Comparison of ENCODE assay signal across 14 mouse cellular contexts in the genomic region with DNA sequence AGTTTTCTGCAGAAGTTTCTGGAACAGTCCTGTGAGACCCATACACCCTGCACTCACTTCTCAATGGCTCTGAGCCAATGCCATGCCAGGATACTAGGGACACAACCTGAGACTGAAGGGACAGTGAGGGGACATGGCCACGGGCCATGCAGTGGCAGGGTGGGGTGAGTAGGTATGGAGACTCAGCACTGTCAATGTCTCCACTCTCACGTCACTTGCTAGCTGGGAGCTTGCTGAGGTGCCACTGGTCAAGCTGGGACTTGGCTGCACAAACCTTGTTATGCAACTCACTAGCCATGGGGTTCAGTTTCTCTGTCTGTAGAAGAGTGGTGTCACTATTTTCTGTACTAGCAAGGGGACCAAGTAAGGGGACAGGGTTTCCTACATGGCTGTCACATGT.
"Had no signal": no experiment of that assay in that cellular context is flagged by ENCODE, and none has a peak within 500 bp of the region (broad histone marks: within the 10 kb centered on the region; RNA-seq: fewer than 3 reads in every experiment).

No protein-coding gene starts in this region.

- H3K36me3 ChIP-seq: kidney, embryonic 15.5 days; limb, embryonic 12.5 days; liver, embryonic 15.5 days; neural tube, embryonic 12.5 days had no signal

- H3K4me2 ChIP-seq: kidney, embryonic 15.5 days; limb, embryonic 12.5 days; liver, embryonic 15.5 days; neural tube, embryonic 12.5 days had no signal

- H3K9ac ChIP-seq: kidney, embryonic 15.5 days; limb, embryonic 12.5 days; liver, embryonic 15.5 days; neural tube, embryonic 12.5 days had no signal

- DNase-seq: kidney, postnatal 14 days; liver; lung, adult 2 months; lung, postnatal 36 days; midbrain, embryonic 14.5 days; right cerebral cortex, postnatal 4 days; spleen, adult 18-20 months; thymus, adult 18-20 months; thymus, postnatal 14 days had no signal

- H3K27ac ChIP-seq: kidney, embryonic 15.5 days; limb, embryonic 12.5 days; liver, embryonic 15.5 days; neural tube, embryonic 12.5 days had no signal

- H3K4me3 ChIP-seq: kidney, embryonic 15.5 days; limb, embryonic 12.5 days; liver, embryonic 15.5 days; neural tube, embryonic 12.5 days had no signal

- ATAC-seq: lung, postnatal 0 days had no signal

- H3K4me1 ChIP-seq: kidney, embryonic 15.5 days; limb, embryonic 12.5 days; neural tube, embryonic 12.5 days had no signal

- H3K27me3 ChIP-seq: kidney, embryonic 15.5 days; liver, embryonic 15.5 days; neural tube, embryonic 12.5 days had no signal

- H3K9me3 ChIP-seq: kidney, embryonic 15.5 days; limb, embryonic 12.5 days; liver, embryonic 15.5 days; neural tube, embryonic 12.5 days had no signal
